Mouse (Mus musculus) urinary bladder, postnatal 0 days (tissue): ENCODE data around the gene Tgfbr2. TPM values are rescaled to one million over a fixed set of nuclear protein-coding genes. Genes with fewer than 3 reads are reported as not detected.

Source experiments
- polyA plus RNA-seq: library from polyadenylated mRNA; unstranded; fragments of >200 nt; fragmentation: Nextera tagmentation; extraction: Ambion mirVana; gene quantifications from 2 replicates; pipeline ENCODE4 v1.2.1, GENCODE M21; 2015

The Tgfbr2 gene
- 37.5 and 40.7 TPM in 2 replicates for polyA plus RNA-seq

DNA sequence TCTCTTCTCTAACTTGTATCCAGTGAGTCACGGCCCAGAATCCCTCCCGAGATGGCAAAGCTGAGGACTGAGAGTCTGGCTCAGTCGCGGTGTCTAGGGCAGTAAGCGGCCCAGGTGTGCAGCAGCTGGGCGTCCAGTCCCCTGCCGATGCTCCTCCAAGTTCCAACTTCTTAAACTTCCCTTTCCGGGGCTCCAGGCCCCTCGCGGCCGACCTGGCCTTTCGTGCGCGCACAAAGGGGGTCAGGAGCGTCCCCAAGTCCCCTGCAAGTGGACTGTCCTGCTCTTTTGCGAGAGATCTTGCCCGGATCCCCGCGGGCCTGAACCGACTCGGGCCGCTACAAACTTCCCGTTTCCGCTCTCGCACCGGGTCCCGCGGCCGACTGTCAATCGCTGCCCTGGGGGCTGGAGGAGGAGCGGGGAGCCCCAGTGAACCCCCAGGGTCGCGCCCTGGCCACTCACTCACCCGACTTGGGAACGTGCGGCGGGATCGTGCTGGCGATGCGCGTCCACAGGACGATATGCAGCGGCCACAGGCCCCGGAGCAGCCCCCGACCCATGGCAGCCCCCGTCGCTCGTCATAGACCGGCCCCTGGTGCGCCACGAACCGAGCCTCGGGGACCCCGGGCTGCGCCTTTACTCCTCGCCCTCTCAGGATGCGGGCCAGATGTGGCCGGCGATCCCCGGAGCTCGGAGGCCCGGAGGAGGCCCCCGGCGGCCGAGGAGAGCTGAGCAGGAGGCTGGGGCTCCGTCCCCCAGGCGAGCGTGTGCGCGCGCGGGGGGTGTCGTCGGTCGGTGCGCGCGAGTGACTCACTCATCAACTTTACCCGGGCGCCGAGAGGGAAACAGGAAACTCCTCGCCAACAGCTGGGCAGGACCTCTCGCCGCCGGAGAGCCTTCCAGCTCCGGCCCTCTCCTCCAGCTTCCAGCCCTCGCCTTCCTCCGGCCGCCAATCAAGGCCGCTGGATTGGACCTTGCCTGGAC lies at the start of gene Tgfbr2:
Gene Tgfbr2, minus strand, starts transcription at position 880 of the 981 bp plus-strand sequence.

